Mouse (Mus musculus) WW6 (cell line): ENCODE results near the gene Irak2.
"Not testable (repeated sequence)": the region's sequence is repeated elsewhere in the genome, so short reads cannot be mapped to it uniquely, and the experiment has no call there.

Source experiments
- DNase-seq: peaks from one replicate; pipeline ENCODE4 v3.0.0-alpha.2; 2013; ENCODE audit warnings: low read depth, low spot score

Gene Irak2

DNA sequence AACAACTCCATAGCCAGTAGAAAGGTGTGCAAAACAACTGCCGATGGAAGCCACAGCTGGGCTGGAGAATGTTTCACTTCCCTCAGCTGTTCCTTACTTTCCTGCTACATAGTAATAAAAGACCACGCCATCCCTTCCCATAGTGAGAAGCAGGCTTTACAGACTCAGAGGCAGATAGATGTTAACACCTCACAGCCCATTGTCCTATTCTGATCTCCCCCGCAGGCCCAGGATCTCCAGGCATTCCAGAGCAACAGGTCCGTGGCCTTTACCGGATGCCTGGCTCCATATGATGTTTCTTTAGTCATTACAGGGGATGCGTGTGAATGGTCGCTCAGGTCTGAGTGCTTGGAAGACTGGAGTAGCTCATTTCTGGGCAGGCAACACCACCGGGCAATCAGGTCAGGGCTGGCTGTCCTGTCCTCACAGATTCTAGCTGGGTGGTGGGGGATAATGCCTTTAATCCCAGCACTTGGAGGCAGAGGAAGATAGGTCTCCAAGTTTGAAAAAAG lies 29.4 kb downstream of the Irak2 start:
- DNase-seq = no peak

GRCm38 (mm10) chr6:113668287-113669154 lies 30.3 kb downstream of the Irak2 start:
- DNase-seq = no peak

DNA sequence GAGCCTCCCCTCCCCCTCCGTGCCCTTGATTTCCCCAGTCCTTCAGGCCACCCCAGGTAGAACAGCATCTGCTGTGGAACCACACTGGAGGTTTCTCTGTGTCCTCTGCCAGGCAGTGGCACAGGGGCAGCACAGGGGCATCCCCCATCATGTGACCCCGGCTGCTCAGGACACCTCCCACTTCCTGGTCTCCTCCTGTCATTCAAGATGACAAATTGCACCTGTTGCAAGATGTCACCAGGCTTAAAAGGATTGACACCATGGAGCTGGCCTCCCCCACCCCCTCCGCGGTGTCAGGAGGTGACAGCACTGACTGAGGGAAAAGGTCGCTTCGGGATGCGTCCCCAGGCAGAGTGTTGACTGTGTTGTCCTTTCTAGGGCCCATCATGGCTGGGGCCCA lies 31.6 kb downstream of the Irak2 start:
- no peak for DNase-seq

DNA sequence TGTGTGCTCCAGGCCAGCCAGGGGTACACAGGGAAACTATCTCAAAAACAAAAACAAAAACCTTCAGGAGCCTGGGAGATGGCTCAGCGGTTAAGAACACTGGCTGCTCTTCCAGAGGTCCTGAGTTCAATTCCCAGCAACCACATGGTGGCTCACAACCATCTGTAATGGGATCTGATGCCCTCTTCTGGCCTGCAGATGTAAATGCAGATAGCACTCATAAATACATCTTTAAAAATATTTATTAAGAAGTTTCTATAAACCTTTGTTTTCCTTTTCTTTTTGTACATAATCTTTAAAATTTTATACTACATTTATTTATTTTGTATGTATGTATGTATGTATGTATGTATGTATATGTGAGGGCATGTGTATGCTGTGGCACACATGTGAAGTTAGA lies 33.8 kb downstream of the Irak2 start:
- not testable (repeated sequence) for DNase-seq

DNA sequence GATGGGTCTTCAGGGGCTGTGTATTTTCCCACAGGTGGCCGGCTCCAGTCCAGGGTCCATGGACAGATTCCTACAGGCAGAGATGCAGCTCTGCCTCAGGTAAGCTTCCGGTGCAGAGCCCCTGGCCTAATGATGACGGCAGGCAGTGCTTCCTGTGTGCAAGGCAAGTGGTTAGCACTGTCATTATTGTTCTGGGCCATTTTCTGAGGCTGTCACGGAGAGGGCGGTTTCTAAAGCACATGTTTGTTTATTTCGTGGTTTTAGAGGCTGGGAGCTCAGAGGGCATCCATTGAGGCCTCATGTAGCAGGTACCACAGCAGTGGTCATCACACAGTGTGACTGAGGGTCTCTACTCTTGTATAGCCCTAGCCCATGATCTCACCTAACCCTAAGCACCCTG lies 34.7 kb downstream of the Irak2 start:
- no peak for DNase-seq

- DNase-seq = no peak
These were observed 37.0 kb downstream of the Irak2 start for GRCm38 (mm10) chr6:113675234-113675633.

GRCm38 (mm10) chr6:113675991-113676390 lies 37.7 kb downstream of the Irak2 start:
- DNase-seq = no peak

GRCm38 (mm10) chr6:113677070-113677734 lies 38.9 kb downstream of the Irak2 start:
- no peak for DNase-seq

GRCm38 (mm10) chr6:113678246-113679012 lies 40.2 kb downstream of the Irak2 start:
- no peak for DNase-seq

- no peak for DNase-seq
These were observed 41.8 kb downstream of the Irak2 start for GRCm38 (mm10) chr6:113679993-113680566.

- peak; percentile 72 for DNase-seq
These were observed 43.0 kb downstream of the Irak2 start for GRCm38 (mm10) chr6:113681271-113681670.

DNA sequence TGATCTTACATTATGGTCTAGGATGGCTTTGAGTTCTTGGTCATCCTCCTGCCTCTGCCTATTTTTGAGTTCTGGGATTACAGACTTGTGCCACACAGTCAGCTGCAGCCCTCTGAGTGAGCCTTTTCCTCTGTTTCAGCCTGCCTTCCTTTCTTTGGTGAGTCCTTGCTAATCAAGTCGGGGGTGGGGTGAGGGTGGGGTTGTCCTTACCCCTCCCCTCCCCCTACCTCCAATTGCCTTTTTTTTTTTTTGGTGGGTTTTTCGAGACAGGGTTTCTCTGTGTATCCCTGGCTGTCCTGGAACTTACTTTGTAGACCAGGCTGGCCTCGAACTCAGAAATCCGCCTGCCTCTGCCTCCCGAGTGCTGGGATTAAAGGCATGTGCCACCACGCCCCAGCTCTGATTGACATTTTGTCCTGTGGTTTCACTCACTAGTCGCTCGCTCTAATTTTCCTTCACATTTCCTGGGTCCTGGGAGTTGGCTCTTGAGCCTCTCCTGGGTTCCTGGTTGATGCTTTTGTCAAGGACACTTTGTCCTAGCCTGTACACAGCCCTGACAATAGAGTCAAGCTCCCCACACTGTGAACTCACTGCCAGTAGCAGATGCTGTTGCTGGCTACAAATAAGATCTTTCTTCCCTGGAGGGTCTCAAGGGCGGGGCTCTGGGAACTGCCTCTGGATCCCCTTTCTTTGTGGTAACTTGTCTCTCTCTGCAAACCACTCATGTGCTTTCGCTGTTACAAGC lies 45.0 kb downstream of the Irak2 start:
- peak; percentile 57 for DNase-seq

DNA sequence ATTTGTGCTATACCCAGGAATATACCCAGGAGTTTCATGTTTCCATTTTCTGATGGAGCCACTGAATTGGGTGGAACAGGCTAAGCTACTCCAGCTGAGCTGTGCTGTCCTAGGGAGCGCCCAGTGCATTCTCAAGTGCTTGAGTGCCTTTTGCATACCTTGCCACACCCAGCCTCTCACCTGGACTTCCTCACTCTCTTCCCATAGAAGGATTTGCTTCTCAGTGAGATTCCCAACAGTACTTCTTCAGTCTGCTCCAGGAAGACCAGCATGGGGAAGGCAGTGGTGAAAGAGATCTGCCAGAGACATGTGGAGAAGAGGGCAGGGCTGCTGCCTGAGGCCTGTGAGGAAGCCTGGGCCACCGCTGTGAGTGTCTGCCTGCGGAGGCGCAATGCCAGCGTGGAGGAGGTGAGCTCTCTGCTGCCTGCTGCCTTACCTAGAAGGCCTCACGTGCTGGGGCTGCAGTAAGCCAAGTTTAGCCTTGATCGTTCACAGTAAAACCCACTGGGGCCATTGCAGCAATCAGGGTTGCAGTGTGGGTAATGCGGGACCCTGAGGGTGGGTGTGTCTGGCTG lies 48.4 kb downstream of the Irak2 start:
- no peak for DNase-seq

DNA sequence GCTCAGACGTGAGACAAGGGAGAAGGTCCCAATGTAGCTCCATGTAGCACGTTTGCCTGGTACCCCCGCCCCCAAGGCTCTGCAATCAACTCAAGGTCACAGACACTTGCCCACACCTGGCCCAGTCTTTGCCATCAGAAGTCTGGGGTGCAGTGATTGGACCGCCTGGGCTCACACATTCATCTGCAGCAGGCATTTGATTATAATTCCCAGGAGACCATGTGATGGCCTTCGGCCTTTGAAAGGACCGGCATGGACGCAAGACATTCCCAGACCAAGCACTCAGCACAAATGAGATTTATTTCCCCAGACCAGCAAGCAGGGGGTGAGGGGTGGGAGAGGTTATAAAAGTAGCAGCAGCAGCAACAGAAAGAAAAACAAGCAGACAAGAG lies 51.7 kb downstream of the Irak2 start:
- no peak for DNase-seq

- no peak for DNase-seq
These were observed 52.3 kb downstream of the Irak2 start for GRCm38 (mm10) chr6:113690400-113691083.

DNA sequence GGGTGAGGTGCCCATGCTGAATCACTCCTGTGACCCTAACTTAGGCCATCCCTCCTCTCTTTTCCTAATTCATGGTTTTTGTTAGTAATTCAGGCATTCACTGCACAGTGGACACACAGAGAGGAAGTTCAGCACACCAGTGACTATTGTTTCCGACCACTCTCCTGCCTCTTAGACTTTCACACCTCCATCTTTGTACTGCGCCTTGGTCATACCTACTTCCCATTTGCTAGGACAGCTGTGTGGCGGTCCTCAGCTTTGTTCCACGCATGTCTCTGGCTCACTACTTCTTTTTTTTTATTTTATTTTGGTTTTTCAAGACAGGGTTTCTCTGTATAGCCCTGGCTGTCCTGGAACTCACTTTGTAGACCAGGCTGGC lies 52.8 kb downstream of the Irak2 start:
- DNase-seq = no peak

GRCm38 (mm10) chr6:113692661-113693133 lies 54.4 kb downstream of the Irak2 start:
- no peak for DNase-seq

GRCm38 (mm10) chr6:113693377-113693776 lies 55.1 kb downstream of the Irak2 start:
- DNase-seq = no peak

DNA sequence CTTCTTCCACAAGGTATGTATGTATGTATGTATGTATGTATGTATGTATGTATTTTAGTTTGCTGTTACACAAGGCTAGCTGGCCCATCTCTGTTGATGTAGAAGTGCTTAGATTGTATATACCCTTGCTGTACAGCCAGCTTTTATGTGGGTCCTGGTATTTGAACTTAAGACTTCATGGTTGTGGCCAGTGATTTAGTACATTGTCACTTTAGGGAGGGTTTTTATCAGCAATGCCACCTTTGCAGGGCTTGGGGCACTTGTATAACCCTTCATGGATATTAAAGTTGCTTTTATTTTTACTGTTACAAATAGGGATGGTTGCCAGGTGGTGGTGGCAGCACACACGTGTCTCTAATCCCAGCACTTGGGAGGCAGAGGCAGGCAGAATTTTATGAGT lies 56.9 kb downstream of the Irak2 start:
- DNase-seq = no peak

- DNase-seq = no peak
These were observed 57.6 kb downstream of the Irak2 start for GRCm38 (mm10) chr6:113695766-113696355.
